Mouse (Mus musculus) fibroblast of lung, adult 2 months (primary cell): ENCODE data around the gene Ifitm6.
A peak's percentile ranks its signal among the peaks of the same experiment; 100 is the strongest.
"Not testable (repeated sequence)": the region's sequence is repeated elsewhere in the genome, so short reads cannot be mapped to it uniquely, and the experiment has no call there.

Source experiments
- DNase-seq: peaks from one replicate; pipeline ENCODE4 v3.0.0-alpha.2; 2011; ENCODE audit warnings: low read depth

Ifitm6 gene

GRCm38 (mm10) chr7:141008312-141008761, 9.4 kb downstream of the Ifitm6 start:
- DNase-seq, result peak; percentile 78

GRCm38 (mm10) chr7:141006914-141007313, 10.8 kb downstream of the Ifitm6 start:
- no peak for DNase-seq

GRCm38 (mm10) chr7:141006446-141006845, 11.3 kb downstream of the Ifitm6 start:
- no peak for DNase-seq

- DNase-seq, result no peak
Observed at GRCm38 (mm10) chr7:141003248-141004010, 14.3 kb downstream of the Ifitm6 start.

GRCm38 (mm10) chr7:141000881-141001708, 16.6 kb downstream of the Ifitm6 start:
- no peak for DNase-seq

- DNase-seq, result no peak
Observed at GRCm38 (mm10) chr7:140998853-140999700, 18.6 kb downstream of the Ifitm6 start.

GRCm38 (mm10) chr7:140997817-140998216, 19.9 kb downstream of the Ifitm6 start:
- no peak for DNase-seq

GRCm38 (mm10) chr7:140991117-140991689, 26.5 kb downstream of the Ifitm6 start:
- no peak for DNase-seq

GRCm38 (mm10) chr7:140990622-140991021, 27.1 kb downstream of the Ifitm6 start:
- no peak for DNase-seq

GRCm38 (mm10) chr7:140990185-140990584, 27.5 kb downstream of the Ifitm6 start:
- DNase-seq, result no peak

GRCm38 (mm10) chr7:140989022-140989421, 28.7 kb downstream of the Ifitm6 start:
- no peak for DNase-seq

GRCm38 (mm10) chr7:140987182-140988138, 30.3 kb downstream of the Ifitm6 start:
- DNase-seq, result no peak

- no peak for DNase-seq
Observed at GRCm38 (mm10) chr7:140982971-140983370, 34.8 kb downstream of the Ifitm6 start.

- no peak for DNase-seq
Observed at GRCm38 (mm10) chr7:140981704-140982103, 36.0 kb downstream of the Ifitm6 start.

- not testable (repeated sequence) for DNase-seq
Observed at GRCm38 (mm10) chr7:140976720-140977119, 41.0 kb downstream of the Ifitm6 start.

- DNase-seq, result no peak
Observed at GRCm38 (mm10) chr7:140975465-140975864, 42.3 kb downstream of the Ifitm6 start.

- DNase-seq, result no peak
Observed at GRCm38 (mm10) chr7:140974940-140975339, 42.8 kb downstream of the Ifitm6 start.

GRCm38 (mm10) chr7:140973396-140974165, 44.1 kb downstream of the Ifitm6 start:
- no peak for DNase-seq

- DNase-seq, result no peak
Observed at GRCm38 (mm10) chr7:140971479-140972171, 46.1 kb downstream of the Ifitm6 start.
